Mouse (Mus musculus) 3134 (cell line): Measurements from ENCODE around the gene Trim9.

Experiments used
- DNase-seq: peaks from one replicate; pipeline ENCODE4 v3.0.0-alpha.2; 2011; ENCODE audit warnings: low spot score; ENCODE audit not compliant: insufficient read length; ENCODE audit errors: extremely low read depth

The Trim9 gene

DNA sequence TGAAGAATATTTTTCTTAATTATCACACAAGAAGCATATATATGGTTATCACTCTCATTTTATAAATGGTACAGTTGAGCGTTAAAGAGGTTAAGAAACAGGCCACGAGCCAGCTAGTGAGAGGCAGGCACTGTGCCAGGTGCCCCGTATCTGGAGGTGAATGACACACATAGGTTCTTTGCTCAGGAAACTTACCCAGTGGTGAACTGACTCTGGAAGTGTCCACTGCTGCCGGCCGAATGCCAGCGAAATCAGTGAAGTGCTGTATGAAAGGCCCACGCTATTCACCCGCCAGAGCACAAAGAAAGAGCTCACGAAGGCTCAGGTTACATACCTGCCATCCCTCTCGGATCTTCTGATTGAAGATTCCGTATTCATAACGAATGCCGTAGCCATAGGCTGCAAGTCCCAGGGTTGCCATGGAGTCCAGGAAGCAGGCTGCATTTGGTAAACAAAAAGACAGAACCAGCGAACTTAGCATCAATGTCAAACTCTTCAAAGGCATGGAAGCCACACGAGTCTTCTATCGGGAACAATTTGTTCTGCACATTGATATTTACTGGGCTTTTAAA, 131.1 kb downstream of the Trim9 start:
- no peak for DNase-seq

DNA sequence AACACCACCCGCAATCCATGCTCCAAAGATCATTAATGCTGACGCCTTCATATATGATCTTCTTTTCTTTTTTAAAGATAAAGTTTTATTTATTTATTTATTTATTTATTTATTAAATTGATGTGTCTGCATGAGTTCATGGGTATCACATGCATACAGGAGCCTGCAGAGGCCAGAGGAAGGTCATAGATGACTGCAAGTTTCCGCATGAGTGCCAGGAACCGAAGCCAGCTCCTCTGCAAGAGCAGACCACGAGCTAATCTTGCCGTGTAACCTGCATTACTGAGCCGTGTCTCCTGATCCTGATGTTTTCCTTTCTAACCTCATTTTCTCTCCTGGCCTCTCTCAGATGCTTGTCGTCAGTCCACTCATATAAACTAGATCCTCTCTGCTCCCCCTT, 133.1 kb downstream of the Trim9 start:
- no peak for DNase-seq

DNA sequence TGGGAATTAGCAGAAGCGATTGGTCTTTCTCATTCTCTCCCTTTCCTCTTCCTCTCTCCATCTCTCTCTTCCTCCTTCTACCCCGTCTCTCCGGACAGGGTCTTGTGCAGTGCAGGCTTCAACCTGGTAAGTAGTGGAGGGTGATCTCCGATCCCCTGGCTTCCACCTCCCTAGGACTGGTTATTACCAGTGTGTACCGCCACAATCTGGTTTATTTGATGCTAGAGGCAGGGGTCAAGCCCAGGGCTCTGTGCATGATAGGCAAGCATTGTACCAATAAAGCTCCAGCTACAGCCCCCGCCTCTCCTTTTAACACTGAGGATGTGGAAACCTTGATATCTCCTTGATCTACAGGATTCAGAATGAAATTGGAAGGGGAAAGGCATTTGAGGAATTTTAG, 133.8 kb downstream of the Trim9 start:
- DNase-seq, result no peak

DNA sequence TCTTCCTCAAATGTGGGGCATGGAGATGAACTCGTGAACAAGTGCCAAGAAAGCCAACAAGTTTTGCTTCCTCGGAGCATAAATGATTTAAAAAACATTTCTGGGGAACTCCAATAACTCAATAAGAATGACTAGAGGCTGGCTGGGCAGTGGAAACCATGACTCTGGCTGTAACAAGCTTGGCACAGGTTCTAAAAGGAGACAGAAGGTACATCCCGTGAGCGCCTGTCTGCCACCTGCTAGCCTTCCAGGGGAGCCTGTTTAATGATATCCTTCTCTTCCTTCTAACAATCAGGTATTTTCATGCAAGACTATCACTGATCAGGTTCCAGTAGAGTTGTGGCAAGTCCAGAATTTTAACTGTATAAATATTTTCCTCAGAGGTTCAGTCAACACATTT, 134.9 kb downstream of the Trim9 start:
- DNase-seq, result no peak

DNA sequence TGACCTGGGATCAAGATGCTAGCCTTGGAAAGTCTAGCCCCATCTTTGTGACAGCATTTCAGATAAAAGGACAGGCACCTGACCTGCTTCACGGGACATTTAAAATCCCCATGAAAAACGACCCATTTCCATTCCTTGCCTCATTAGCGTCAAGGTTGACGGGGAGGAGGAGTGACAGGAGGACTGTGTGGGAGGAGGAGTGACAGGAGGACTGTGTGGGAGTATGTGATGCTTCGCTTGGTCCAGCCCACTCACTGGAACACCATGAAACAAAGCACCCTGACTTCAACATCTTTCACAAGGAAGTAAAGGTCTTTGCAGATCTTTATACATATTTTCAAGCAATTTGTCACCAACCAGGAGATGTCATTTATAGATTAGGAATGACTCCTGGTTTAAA, 139.2 kb downstream of the Trim9 start:
- no peak for DNase-seq

DNA sequence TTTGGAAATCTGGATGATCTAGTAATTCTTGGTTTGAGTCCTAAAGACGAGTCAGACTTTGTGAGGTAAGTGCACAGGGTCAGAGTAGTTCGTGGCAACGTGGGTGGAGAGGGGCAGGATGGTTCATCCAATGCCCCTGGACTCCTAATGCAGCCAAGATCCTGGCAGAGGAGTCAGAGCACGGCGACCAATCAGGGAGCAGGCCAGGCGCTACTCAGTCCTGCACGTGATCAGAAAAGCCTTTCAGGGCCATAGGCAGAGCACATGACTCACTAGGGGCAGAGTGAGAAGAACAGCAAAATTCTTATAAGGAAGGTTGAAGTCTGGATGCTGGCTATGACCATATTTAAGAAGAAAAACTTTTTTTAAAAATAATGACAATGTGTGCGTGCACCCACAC, 143.0 kb downstream of the Trim9 start:
- DNase-seq, result peak; percentile 20

DNA sequence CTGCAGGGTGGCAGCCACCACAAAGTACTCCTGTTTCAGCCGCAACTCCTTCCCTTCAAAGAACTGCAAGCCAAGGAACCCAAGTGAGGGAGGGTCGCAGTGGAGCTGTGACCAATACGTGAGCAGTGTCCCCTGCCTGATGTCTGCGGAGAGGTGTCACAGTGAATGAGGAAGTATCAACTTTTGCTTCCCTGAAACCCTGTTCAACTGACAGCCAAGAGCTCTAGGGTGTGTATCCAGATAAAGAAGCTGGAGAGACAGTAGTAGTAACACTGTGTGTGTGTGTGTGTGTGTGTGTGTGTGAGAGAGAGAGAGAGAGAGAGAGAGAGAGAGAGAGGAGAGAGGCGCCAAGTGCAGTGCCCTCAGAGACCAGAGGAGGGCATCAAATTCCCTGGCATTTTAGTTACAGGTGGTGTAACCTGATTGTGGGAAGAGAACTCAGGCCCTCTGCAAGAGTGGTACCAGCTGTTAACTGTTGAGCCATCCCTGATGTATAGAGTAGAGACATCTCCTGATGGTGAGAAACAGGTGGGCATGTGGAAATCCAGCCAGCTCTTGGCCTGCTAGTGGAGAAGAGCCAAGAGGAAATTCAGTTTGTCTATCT, 145.4 kb downstream of the Trim9 start:
- DNase-seq, result no peak

DNA sequence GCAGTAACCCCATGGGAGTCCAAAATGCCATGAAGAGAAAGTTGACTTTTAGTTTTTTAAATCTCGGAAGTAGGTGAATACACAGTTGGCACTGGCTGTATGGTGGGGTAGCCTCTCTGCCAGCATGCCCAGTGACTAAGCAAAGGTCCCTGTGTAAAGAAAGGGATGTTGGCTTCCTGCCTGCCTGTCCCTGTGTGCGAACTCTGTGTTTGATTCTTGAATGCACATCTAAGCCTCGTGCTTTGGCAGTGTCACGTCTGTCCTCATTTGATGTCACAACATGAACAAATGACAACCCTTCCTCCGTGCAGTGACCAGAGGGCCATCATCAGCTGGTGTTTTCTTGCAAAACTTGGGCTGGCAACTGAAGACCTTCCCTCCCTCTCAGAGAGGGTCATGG, 151.1 kb downstream of the Trim9 start:
- DNase-seq, result peak; percentile 11

DNA sequence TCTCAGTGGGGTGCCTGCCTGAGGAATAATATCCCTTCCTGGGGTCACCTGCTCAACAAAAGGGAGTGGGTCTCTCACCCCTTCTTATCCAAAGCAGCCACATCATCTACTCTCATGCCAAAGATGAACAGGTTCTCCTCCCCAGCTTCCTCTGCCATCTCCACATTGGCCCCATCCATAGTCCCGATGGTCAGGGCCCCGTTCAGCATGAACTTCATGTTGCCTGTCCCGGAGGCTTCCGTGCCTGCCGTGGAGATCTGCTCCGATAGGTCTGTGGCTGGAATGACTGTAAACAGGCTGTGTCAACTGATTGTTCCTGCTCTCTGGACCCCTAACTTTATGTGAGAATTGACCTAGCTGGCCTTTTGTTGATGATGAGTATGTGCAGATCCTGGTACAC, 152.0 kb downstream of the Trim9 start:
- no peak for DNase-seq
